16 mouse cellular contexts compared by ENCODE assay signal in genomic region chr5:136957250-136957649, GRCm38 (mm10). TPM values are rescaled to one million over a fixed set of nuclear protein-coding genes. Genes with fewer than 3 reads are reported as not detected.
"Had no signal": no experiment of that assay in that cellular context is flagged by ENCODE, and none has a peak within 500 bp of the region (broad histone marks: within the 10 kb centered on the region; RNA-seq: fewer than 3 reads in every experiment).

No protein-coding gene starts in this region.

- H3K27me3 ChIP-seq: limb, embryonic 12.5 days; liver, embryonic 13.5 days; megakaryocyte, embryonic 14.5 days; midbrain, embryonic 15.5 days; neural tube, embryonic 12.5 days had no signal

- ATAC-seq: inflammation-experienced regulatory T-cells, adult 6 months; liver, postnatal 0 days; midbrain, embryonic 15.5 days had no signal

- H3K27ac ChIP-seq: limb, embryonic 12.5 days; liver, embryonic 13.5 days; macrophage; midbrain, embryonic 15.5 days; neural tube, embryonic 12.5 days had no signal

- DNase-seq: kidney, adult 8-10 months; kidney, postnatal 36 days; layer of hippocampus, adult 9-11 months; liver; liver, embryonic 13.5 days; liver, postnatal 0 days; right cerebral cortex, postnatal 4 days; thymus, adult 18-20 months; thymus, postnatal 14 days had no signal

- H3K9ac ChIP-seq: limb, embryonic 12.5 days; liver, embryonic 13.5 days; liver, postnatal 0 days; midbrain, embryonic 15.5 days; neural tube, embryonic 12.5 days had no signal

- H3K9me3 ChIP-seq: limb, embryonic 12.5 days; liver, embryonic 13.5 days; megakaryocyte, embryonic 14.5 days; midbrain, embryonic 15.5 days; neural tube, embryonic 12.5 days had no signal

- H3K36me3 ChIP-seq: midbrain, embryonic 15.5 days had no signal

- H3K4me2 ChIP-seq: limb, embryonic 12.5 days; liver, embryonic 13.5 days; midbrain, embryonic 11.5 days; midbrain, embryonic 15.5 days; neural tube, embryonic 12.5 days had no signal

- H3K4me3 ChIP-seq: limb, embryonic 12.5 days; liver, embryonic 13.5 days; megakaryocyte, embryonic 14.5 days; midbrain, embryonic 15.5 days; neural tube, embryonic 12.5 days had no signal

RNA-seq across cellular contexts. Expression of gene Cldn15, which starts 9.2 kb away (rescaled TPM):
- polyA plus RNA-seq: inflammation-experienced regulatory T-cells, adult 6 months; macrophage had no signal
